Mouse (Mus musculus) heart, adult 2 months (tissue): ENCODE results near the gene Timp2. TPM values are rescaled to one million over a fixed set of nuclear protein-coding genes. Genes with fewer than 3 reads are reported as not detected.
A peak's percentile ranks its signal among the peaks of the same experiment; 100 is the strongest.

Experiments
- DNase-seq, 2 experiments: peaks; one replicate each; pipeline ENCODE4 v3.0.0; 2021
- H3K27ac ChIP-seq: fragments of 200-600 bp; 2 replicates; pipeline ENCODE4 v1.8.1; 2022
- H3K27me3 ChIP-seq: fragments of 200-500 bp; 2 replicates; pipeline ENCODE4 v1.6.1; 2012; ENCODE audit warnings: mild to moderate bottlenecking, low read length, inconsistent platforms, mixed read lengths; ENCODE audit not compliant: control insufficient read depth, insufficient read depth
- H3K36me3 ChIP-seq: fragments of 200-500 bp; 2 replicates; pipeline ENCODE4 v1.6.1; 2012; ENCODE audit warnings: low read length, inconsistent platforms; ENCODE audit not compliant: control insufficient read depth, insufficient read depth
- H3K4me1 ChIP-seq: fragments of 200-500 bp; 2 replicates; pipeline ENCODE4 v1.6.1; 2011; ENCODE audit warnings: low read length; ENCODE audit not compliant: control insufficient read depth, insufficient read depth
- H3K4me3 ChIP-seq: fragments of 200-600 bp; 2 replicates; pipeline ENCODE4 v1.8.1; 2022
- H3K79me2 ChIP-seq: fragments of 200-500 bp; replicated peaks from 2 replicates; pipeline ENCODE4 v1.6.1; 2012; ENCODE audit warnings: mild to moderate bottlenecking, inconsistent platforms, low read length, moderate library complexity, mixed read lengths; ENCODE audit not compliant: control insufficient read depth, insufficient read depth
- H3K9ac ChIP-seq: fragments of 200-500 bp; 2 replicates; pipeline ENCODE4 v1.6.1; 2012; ENCODE audit warnings: low read depth, mild to moderate bottlenecking, control low read depth, inconsistent platforms, low read length, mixed read lengths
- CTCF ChIP-seq: fragments of 200-600 bp; IDR thresholded peaks from 2 replicates; pipeline ENCODE4 v1.8.1; 2022; ENCODE audit warnings: antibody characterized with exemption, mild to moderate bottlenecking, moderate library complexity
- EP300 ChIP-seq: fragments of 200-500 bp; IDR thresholded peaks from 2 replicates; pipeline ENCODE4 v1.6.1; 2011; ENCODE audit warnings: low read depth, low read length, control low read depth; ENCODE audit not compliant: insufficient read depth
- POLR2A ChIP-seq: fragments of 200-500 bp; IDR thresholded peaks from 2 replicates; pipeline ENCODE4 v1.6.1; 2011; ENCODE audit warnings: mild to moderate bottlenecking, low read depth, low read length, control low read depth; ENCODE audit not compliant: insufficient read depth
- WGBS: fragments of 180-500 bp; shearing (Covaris S2); methylation state at CpG from one replicate; pipeline ENCODE4 v1.1.7; 2018; 5-methylcytosine and 5-hydroxymethylcytosine counted together
- intact Hi-C: fragments of 180-260 bp; cut with DNase I; formaldehyde crosslinking; loops from one replicate; pipeline ENCODE4 v1.15.1; 2025
- polyA plus RNA-seq: library from polyadenylated mRNA; depleted of rRNA; stranded (reverse); fragments of >200 nt; gene quantifications from 2 replicates; pipeline ENCODE4 v1.2.3, GENCODE M21; 2012
- total RNA-seq, 2 experiments: library from RNA; stranded (reverse); gene quantifications; 2 replicates each; pipeline ENCODE4 v1.2.3; 2021

Timp2 gene
- total and polyA plus RNA-seq, 3 experiments, result 98.9 to 109 (median 99.2) TPM

GRCm38 (mm10) chr11:118374506-118374905, 19.0 kb upstream of the Timp2 start:
- Histone ChIP-seq H3K27me3 (no peaks in the 10 kb centered on the region), H3K79me2 (no peaks in the 10 kb centered on the region), H3K4me1 (peaks cover under 1% of the 10 kb centered on the region; the same call in 1 of the 2 replicates), H3K9ac (no peak overlapping the region), H3K36me3 (no peaks in the 10 kb centered on the region), H3K27ac (no peak overlapping the region), H3K4me3 (no peak overlapping the region)
- intact Hi-C loops, result no loop called here
- peak in 1 of 2 experiments; percentile 10 for DNase-seq
- WGBS, result 62% methylated on average over 5 of the region's 5 CpGs
- TF ChIP-seq POLR2A, result no peak
- no peak for TF ChIP-seq EP300
- no peak for TF ChIP-seq CTCF

GRCm38 (mm10) chr11:118372641-118373040, 17.1 kb upstream of the Timp2 start:
- Histone ChIP-seq H3K9ac (no peak overlapping the region), H3K79me2 (no peaks in the 10 kb centered on the region), H3K27me3 (no peaks in the 10 kb centered on the region), H3K4me1 (no peaks in the 10 kb centered on the region), H3K4me3 (no peak overlapping the region), H3K36me3 (no peaks in the 10 kb centered on the region), H3K27ac (no peak overlapping the region)
- WGBS, result 60% methylated on average over 7 of the region's 7 CpGs
- no peak for DNase-seq
- TF ChIP-seq CTCF (no peak), EP300 (no peak)
- intact Hi-C loops, result no loop called here

GRCm38 (mm10) chr11:118371876-118372275, 16.3 kb upstream of the Timp2 start:
- Histone ChIP-seq H3K9ac (no peak overlapping the region), H3K27me3 (no peaks in the 10 kb centered on the region), H3K4me1 (no peaks in the 10 kb centered on the region), H3K27ac (no peak overlapping the region), H3K79me2 (no peaks in the 10 kb centered on the region), H3K4me3 (no peak overlapping the region), H3K36me3 (no peaks in the 10 kb centered on the region)
- intact Hi-C loops, result no loop called here
- WGBS, result 69% methylated on average over 7 of the region's 7 CpGs
- DNase-seq, result peak in 1 of 2 experiments; percentile 17
- TF ChIP-seq EP300 (no peak), CTCF (no peak), POLR2A (no peak)

GRCm38 (mm10) chr11:118369657-118370056, 14.1 kb upstream of the Timp2 start:
- no peaks in the 10 kb centered on the region for H3K27me3 ChIP-seq
- no peak overlapping the region for H3K4me3 ChIP-seq
- no peak overlapping the region for H3K27ac ChIP-seq
- 70% methylated on average over 8 of the region's 8 CpGs for whole genome bisulfite sequencing
- intact Hi-C loops, result no loop called here
- no peaks in the 10 kb centered on the region for H3K36me3 ChIP-seq
- H3K4me1 ChIP-seq, result peaks cover 2% of the 10 kb centered on the region; the same call in 1 of the 2 replicates
- peak in 1 of 2 experiments; percentile 12 for DNase-seq
- no peak overlapping the region for H3K9ac ChIP-seq
- no peaks in the 10 kb centered on the region for H3K79me2 ChIP-seq
- TF ChIP-seq CTCF (no peak), POLR2A (no peak), EP300 (no peak)

- H3K36me3 ChIP-seq, result no peaks in the 10 kb centered on the region
- TF ChIP-seq POLR2A (no peak), CTCF (no peak), EP300 (no peak)
- no peak overlapping the region for H3K9ac ChIP-seq
- peak in 1 of 2 experiments; percentile 11 for DNase-seq
- intact Hi-C loops, result no loop called here
- no peaks in the 10 kb centered on the region for H3K27me3 ChIP-seq
- peaks cover 2% of the 10 kb centered on the region; the same call in 1 of the 2 replicates for H3K4me1 ChIP-seq
- 73% methylated on average over 5 of the region's 5 CpGs for whole genome bisulfite sequencing
- H3K4me3 ChIP-seq, result no peak overlapping the region
- H3K79me2 ChIP-seq, result no peaks in the 10 kb centered on the region
- no peak overlapping the region for H3K27ac ChIP-seq
These were observed 13.7 kb upstream of the Timp2 start for GRCm38 (mm10) chr11:118369251-118369650.

GRCm38 (mm10) chr11:118368330-118368729, 12.8 kb upstream of the Timp2 start:
- Histone ChIP-seq H3K4me3 (no peak overlapping the region), H3K27ac (no peak overlapping the region), H3K9ac (no peak overlapping the region), H3K4me1 (peaks cover 8% of the 10 kb centered on the region), H3K36me3 (no peaks in the 10 kb centered on the region), H3K79me2 (no peaks in the 10 kb centered on the region), H3K27me3 (no peaks in the 10 kb centered on the region)
- intact Hi-C loops, result no loop called here
- 64% methylated on average over 3 of the region's 3 CpGs for WGBS
- peak in 1 of 2 experiments; percentile 21 for DNase-seq
- no peak for TF ChIP-seq EP300
- TF ChIP-seq CTCF, result peak; percentile 51
